Mouse (Mus musculus) thymus, adult 2 months (tissue): ENCODE results near the gene Gfy. TPM values are rescaled to one million over a fixed set of nuclear protein-coding genes. Genes with fewer than 3 reads are reported as not detected.

Source experiments
- DNase-seq: peaks from one replicate; pipeline ENCODE4 v3.0.0; 2021
- H3K27ac ChIP-seq: fragments of 200-500 bp; 2 replicates; pipeline ENCODE4 v1.5.1; 2012; ENCODE audit warnings: low read length, control low read depth; ENCODE audit not compliant: control insufficient read depth, insufficient read depth
- H3K27me3 ChIP-seq: fragments of 200-500 bp; 2 replicates; pipeline ENCODE4 v1.6.1; 2012; ENCODE audit warnings: mild to moderate bottlenecking, low read length, moderate library complexity, mixed read lengths; ENCODE audit not compliant: control insufficient read depth, insufficient read depth
- H3K36me3 ChIP-seq: fragments of 200-500 bp; 2 replicates; pipeline ENCODE4 v1.6.1; 2012; ENCODE audit warnings: mild to moderate bottlenecking, low read length, moderate library complexity; ENCODE audit not compliant: control insufficient read depth, insufficient read depth
- H3K4me1 ChIP-seq: fragments of 200-500 bp; replicated peaks from 2 replicates; pipeline ENCODE4 v1.6.1; 2012; ENCODE audit warnings: low read length; ENCODE audit not compliant: control insufficient read depth, insufficient read depth
- H3K4me3 ChIP-seq: fragments of 200-500 bp; 2 replicates; pipeline ENCODE4 v1.5.1; 2012; ENCODE audit warnings: mild to moderate bottlenecking, low read length, control low read depth, moderate library complexity; ENCODE audit not compliant: control insufficient read depth, insufficient read depth
- CTCF ChIP-seq: fragments of 200-500 bp; IDR thresholded peaks from 2 replicates; pipeline ENCODE4 v1.5.1; 2012; ENCODE audit warnings: mild to moderate bottlenecking, control low read depth, low read length, moderate library complexity, borderline replicate concordance; ENCODE audit not compliant: control insufficient read depth, poor library complexity, insufficient read depth; ENCODE audit errors: extremely low read depth
- POLR2A ChIP-seq: fragments of 200-500 bp; IDR thresholded peaks from 2 replicates; pipeline ENCODE4 v1.6.1; 2012; ENCODE audit warnings: mild to moderate bottlenecking, low read length, control low read depth, moderate library complexity; ENCODE audit not compliant: control insufficient read depth, poor library complexity, insufficient read depth; ENCODE audit errors: extremely low read depth
- WGBS: fragments of 180-500 bp; shearing (Covaris S2); methylation state at CpG from one replicate; pipeline ENCODE4 v1.1.7; 2018; 5-methylcytosine and 5-hydroxymethylcytosine counted together
- polyA plus RNA-seq: library from polyadenylated mRNA; depleted of rRNA; stranded (reverse); fragments of >200 nt; gene quantifications from 2 replicates; pipeline ENCODE4 v1.2.3, GENCODE M21; 2012

Gene Gfy
- polyA plus RNA-seq, 1 experiment = 0.11 TPM

DNA sequence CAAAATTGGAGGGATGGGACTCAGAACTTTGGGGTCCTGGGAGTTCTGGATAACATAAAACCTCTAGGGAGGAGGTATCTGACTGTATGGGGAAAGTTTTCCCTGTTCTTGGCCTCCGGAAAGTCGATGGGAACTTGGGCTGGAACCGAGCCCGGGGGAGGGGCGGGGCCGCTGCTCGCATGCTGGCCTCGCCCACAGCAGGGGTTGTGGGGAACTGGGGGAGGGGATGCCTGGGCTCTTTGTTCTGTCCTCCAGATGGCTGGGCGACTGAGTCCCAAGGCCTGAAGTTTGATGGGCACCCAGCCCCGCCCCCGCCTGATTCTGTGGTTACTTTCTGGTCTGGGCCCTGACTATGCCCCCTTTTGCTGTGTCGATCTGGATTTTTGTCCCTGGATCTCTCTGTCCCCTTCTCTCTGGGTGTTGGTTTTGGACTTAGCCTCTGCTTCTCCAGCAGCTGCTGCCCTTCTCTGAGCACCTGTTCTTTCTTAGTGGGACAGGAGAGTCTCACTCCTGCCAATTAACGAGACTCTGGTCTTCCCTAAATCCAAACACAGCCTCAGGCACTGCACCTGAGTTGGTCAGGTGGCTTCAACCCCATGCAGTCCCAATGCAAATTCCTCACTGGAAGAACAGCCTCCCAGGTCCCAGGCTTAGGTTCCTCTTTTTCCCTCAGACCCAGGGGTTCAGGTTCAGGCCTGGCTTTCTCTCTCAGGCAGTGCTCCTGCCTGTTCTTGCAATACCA is 37.2 kb upstream of the Gfy start:
- Histone ChIP-seq H3K4me1 (peaks cover 2% of the 10 kb centered on the region), H3K27me3 (peaks cover 8% of the 10 kb centered on the region; the same call in 1 of the 2 replicates), H3K36me3 (no peaks in the 10 kb centered on the region), H3K27ac (no peak overlapping the region), H3K4me3 (no peak overlapping the region)
- 6% methylated on average over 13 of the region's 13 CpGs for WGBS
- no peak for DNase-seq
- TF ChIP-seq CTCF = no peak
- TF ChIP-seq POLR2A = no peak

DNA sequence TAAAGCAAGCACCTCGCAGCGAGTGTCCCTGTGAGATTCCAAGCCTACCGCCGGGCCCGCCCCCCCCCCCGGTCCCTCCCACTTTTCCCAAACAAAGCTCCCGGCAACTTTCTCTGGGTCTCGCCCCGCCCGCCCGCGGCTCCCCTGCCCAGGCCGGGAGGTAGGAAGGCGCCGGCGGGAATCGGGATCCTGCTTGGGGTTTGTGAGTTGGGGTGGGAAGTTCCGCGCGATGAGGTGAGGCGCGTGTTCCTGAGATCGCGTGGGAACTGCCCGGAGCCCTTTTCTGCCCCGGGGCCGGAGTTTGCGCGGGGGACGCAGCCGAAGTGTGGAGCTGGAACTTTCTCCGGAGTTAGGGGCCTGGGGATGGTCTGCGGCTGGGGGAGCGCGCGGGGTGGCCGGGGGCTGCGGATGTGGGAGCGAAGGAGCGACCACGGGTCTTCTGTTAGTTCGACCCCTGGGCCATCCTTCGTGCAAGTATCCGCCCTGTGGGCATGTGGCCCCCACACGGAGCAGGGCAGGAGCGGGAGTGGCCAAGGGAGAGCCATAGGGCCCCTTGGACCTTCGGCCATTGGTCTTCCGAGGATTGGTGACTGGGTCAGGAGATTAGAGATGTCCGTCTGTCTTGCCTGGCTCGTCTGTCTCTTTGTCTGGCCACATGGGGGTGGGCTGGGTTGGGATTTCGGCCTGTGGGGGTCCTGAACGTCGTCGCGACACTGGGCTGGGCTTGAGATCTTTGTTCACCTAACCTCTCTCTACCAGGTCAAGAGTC is 36.5 kb upstream of the Gfy start, which contains the start of gene Tead2:
TSS of gene Tead2 (plus strand) at position 81 of the 769 bp plus-strand sequence.
- Histone ChIP-seq H3K36me3 (no peaks in the 10 kb centered on the region), H3K4me1 (peaks cover 10% of the 10 kb centered on the region), H3K4me3 (no peak within 1 kb of the TSS), H3K27me3 (peaks cover 8% of the 10 kb centered on the region; the same call in 1 of the 2 replicates), H3K27ac (no peak within 1 kb of the TSS)
- no peak for DNase-seq
- no peak for TF ChIP-seq POLR2A
- TF ChIP-seq CTCF = no peak
- WGBS = 6% methylated on average over 55 of the region's 55 CpGs

DNA sequence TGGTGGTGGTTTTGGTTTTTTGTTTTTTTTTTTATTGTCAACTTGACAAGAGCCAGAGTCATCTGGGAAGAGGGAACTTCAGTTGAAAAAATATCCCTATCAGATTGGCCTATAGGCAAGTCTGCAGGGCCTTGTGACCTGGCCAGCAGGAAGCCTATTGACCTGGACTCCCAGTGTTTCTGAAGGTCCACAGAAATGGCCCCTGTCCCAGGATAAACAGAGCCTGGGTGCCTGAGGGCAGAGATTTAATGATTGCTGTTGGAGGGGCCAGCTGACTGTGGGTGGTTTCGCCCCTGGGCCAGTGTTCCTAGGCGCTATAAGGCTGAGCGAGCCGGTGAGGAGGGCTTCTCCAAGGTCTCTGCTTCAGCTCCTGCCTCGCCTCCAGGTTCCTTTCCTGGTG is 34.3 kb upstream of the Gfy start:
- peaks cover 8% of the 10 kb centered on the region; the same call in 1 of the 2 replicates for H3K27me3 ChIP-seq
- H3K4me1 ChIP-seq = peaks cover 20% of the 10 kb centered on the region
- 97% methylated on average over 5 of the region's 5 CpGs for WGBS
- H3K4me3 ChIP-seq = no peak overlapping the region
- no peak for DNase-seq
- H3K36me3 ChIP-seq = no peaks in the 10 kb centered on the region
- H3K27ac ChIP-seq = no peak overlapping the region
- TF ChIP-seq POLR2A = no peak
- no peak for TF ChIP-seq CTCF

DNA sequence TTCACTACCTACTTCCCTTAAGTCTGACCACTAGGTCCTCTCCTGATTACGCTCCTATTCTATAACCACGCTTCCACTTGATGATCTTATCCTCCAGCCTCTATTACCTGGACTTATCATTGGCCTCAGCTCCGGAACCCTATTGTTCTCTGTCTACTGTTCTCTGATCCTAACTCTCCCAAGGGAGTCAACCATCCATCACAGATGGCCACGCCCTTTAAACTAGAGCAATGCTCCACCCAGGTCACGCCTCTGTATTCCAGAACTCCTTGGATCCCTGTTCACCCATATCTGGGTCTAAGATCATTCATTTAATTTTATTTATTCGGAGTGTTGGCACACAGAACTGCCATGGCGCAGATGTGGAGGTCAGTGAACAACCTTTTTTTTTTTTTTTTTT is 33.0 kb upstream of the Gfy start:
- H3K27me3 ChIP-seq = peaks cover 8% of the 10 kb centered on the region; the same call in 1 of the 2 replicates
- H3K36me3 ChIP-seq = no peaks in the 10 kb centered on the region
- peaks cover 20% of the 10 kb centered on the region for H3K4me1 ChIP-seq
- no peak overlapping the region for H3K4me3 ChIP-seq
- 96% methylated on average over 7 of the region's 7 CpGs for WGBS
- DNase-seq = no peak
- TF ChIP-seq CTCF (no peak), POLR2A (no peak)
- H3K27ac ChIP-seq = no peak overlapping the region

DNA sequence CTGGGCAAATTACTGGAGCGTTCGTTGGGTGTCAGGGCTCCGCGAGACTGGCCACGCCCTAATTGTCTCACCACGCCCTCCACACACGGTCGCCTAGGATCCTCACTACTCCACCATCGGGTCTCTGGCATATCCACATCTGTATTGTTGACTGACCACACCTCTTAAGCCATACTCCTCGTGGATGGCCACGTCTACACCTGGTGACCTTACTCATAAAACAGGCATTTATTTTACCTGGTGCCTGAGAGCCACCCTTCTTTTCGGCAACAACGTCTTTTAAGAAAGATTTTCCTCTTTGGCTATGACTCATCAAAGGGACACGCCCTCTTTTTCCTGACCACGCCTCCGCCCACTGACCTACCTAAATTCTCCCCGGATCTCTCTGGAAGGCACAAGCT is 32.5 kb upstream of the Gfy start, which contains the start of gene Dkkl1:
TSS of gene Dkkl1 (minus strand) at position 297 of the 401 bp plus-strand sequence.
- TF ChIP-seq POLR2A (no peak), CTCF (no peak)
- Histone ChIP-seq H3K36me3 (no peaks in the 10 kb centered on the region), H3K27me3 (peaks cover 8% of the 10 kb centered on the region; the same call in 1 of the 2 replicates), H3K4me3 (no peak within 1 kb of the TSS), H3K4me1 (peaks cover 20% of the 10 kb centered on the region), H3K27ac (no peak within 1 kb of the TSS)
- no peak for DNase-seq
- WGBS = 5% methylated on average over 17 of the region's 17 CpGs

DNA sequence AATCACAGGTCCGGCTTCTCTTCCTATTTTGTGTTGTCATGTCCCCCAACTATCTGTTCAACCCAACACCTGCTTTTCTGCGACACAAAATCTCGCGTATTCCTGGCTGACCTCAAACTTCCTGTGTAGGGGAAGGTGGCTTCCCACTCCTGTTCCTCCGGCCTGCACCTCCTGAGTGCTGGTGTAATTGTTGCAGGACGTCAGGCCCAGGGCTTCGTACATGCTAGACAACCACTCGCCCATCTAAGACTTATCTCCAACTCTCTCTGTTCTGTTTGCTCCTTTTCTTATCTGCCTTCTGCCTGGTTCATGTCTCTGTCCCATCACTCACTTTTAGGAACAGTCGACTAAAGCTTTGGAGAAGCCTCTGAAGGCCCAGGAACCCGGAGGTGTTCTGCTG is 31.7 kb upstream of the Gfy start:
- Histone ChIP-seq H3K4me1 (peaks cover 20% of the 10 kb centered on the region), H3K27me3 (peaks cover 4% of the 10 kb centered on the region; the same call in 1 of the 2 replicates), H3K4me3 (no peak overlapping the region), H3K27ac (no peak overlapping the region), H3K36me3 (no peaks in the 10 kb centered on the region)
- DNase-seq = no peak
- WGBS = 3% methylated on average over 10 of the region's 10 CpGs
- TF ChIP-seq CTCF = no peak
- TF ChIP-seq POLR2A = no peak

DNA sequence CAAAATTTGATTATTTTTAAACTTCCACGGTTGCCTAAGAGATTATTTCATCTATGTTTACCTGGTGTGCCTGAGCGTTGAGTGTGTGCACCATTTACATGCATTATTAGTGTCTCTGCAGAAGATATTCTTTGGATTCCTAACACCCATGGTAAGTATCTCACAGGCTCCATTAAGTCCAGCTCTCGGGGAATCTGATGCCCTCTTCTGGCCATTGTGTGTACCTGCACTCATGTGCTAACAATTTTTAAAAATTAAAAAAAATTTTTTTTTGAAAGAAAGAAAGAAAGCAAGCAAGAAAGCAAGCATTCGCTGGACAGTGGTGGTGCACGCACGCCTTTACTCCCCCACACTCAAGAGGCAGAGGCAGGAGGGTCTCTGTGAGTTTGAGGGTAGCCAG is 28.9 kb upstream of the Gfy start:
- Histone ChIP-seq H3K36me3 (no peaks in the 10 kb centered on the region), H3K27me3 (no peaks in the 10 kb centered on the region), H3K4me1 (peaks cover 30% of the 10 kb centered on the region), H3K27ac (no peak overlapping the region), H3K4me3 (no peak overlapping the region)
- WGBS = 95% methylated on average over 6 of the region's 6 CpGs
- TF ChIP-seq CTCF (no peak), POLR2A (no peak)
- no peak for DNase-seq
